Mouse (Mus musculus): ENCODE measurements around the gene Cdh23. TPM values are rescaled to one million over a fixed set of nuclear protein-coding genes. Genes with fewer than 3 reads are reported as not detected.
A peak's percentile ranks its signal among the peaks of the same experiment; 100 is the strongest.

Gene Cdh23
- total and polyA plus RNA-seq, 2 experiments from 2014 or later, result 1.9 to 13.1 TPM

DNA sequence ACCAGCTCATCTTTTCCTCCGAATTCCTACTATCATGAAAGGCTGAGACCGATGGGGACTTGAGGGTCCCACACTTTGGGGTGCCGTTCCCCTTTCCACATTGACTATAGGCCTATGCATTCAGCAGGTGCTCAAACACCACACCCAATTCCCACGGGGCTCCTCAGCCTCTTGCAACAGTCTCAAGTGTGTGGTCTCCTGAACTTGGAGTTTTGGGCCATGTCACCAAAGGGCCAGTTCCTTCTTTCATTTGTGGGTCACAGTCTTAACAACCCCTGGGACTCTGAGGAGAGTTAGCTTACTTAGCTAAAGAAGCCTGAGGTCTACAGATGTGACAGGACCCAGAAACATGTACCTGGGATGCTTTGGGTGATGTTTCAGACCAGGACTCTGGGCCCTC lies 380.1 kb downstream of the Cdh23 start:
- no peak for ATAC-seq
- Histone ChIP-seq H3K4me1 (ENCODE audit: insufficient read depth) (no peaks in the 10 kb centered on the region), H3K4me2 (ENCODE audit: low read depth) (no peak overlapping the region), H3K9ac (no peak overlapping the region), H3K36me3 (ENCODE audit: insufficient read depth) (no peaks in the 10 kb centered on the region), H3K9me3 (ENCODE audit: low read length) (no peaks in the 10 kb centered on the region), H3K4me3 (ENCODE audit: low read depth, low read length) (no peak overlapping the region), H3K27me3 (ENCODE audit: insufficient read depth, low read length) (no peaks in the 10 kb centered on the region), H3K27ac (ENCODE audit: low read depth, low read length) (no peak overlapping the region)
- DNase-seq, result no peak
- TF ChIP-seq CTCF (IDR thresholded peaks at IDR 0.05; ENCODE audit: low read depth), result no peak
- WGBS, result 94% methylated on average over 4 of the region's 4 CpGs

DNA sequence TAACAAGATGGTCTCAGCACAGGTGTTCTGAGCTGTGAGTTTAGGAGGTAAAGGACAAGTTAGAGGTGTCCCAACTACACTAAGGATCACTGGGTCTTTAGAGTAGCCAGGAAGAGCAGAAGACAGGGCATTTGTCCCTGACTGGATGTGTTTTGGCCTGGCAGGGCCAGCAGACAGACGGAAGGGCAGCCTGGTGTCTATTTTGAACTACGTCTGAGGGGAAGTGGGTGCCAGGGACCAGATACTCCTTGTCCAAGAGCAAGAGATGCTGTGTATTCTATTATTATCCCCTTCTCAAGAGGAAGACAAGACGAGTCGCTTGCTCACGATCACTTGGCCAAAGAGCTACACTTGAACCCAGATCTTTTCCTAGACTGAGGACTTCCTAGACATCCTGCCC lies 382.7 kb downstream of the Cdh23 start:
- no peaks in the 10 kb centered on the region for H3K36me3 ChIP-seq (ENCODE audit: insufficient read depth)
- no peak for ATAC-seq
- no peaks in the 10 kb centered on the region for H3K9me3 ChIP-seq (ENCODE audit: low read length)
- no peak for DNase-seq
- no peak overlapping the region for H3K4me3 ChIP-seq (ENCODE audit: low read depth, low read length)
- H3K4me1 ChIP-seq (ENCODE audit: insufficient read depth), result no peaks in the 10 kb centered on the region
- no peak overlapping the region for H3K4me2 ChIP-seq (ENCODE audit: low read depth)
- no peak overlapping the region for H3K27ac ChIP-seq (ENCODE audit: low read depth, low read length)
- H3K27me3 ChIP-seq (ENCODE audit: insufficient read depth, low read length), result no peaks in the 10 kb centered on the region
- WGBS, result 92% methylated on average over 5 of the region's 5 CpGs
- TF ChIP-seq CTCF (IDR thresholded peaks at IDR 0.05; ENCODE audit: low read depth), result no peak
- H3K9ac ChIP-seq, result no peak overlapping the region

DNA sequence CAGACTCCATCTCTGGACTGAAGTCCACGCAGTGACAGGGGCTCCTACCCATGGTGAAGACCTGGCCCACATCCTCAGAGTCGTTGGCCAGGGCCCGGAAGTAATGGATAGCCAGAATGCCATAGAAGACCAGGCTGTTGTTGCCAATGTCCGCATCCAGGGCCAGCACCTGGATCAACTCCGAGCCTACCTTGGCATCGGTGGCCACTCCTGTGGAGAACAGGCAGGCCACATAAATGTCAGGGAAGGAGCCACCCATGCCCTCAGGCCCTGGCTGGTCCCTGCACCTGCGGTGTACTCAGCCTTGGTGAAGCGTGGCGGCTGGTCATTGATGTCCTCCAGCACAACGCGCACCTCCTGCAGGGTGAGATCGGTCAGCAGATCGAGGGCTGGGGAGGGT lies 385.7 kb downstream of the Cdh23 start:
- no peaks in the 10 kb centered on the region for H3K9me3 ChIP-seq (ENCODE audit: low read length)
- no peak for ATAC-seq
- H3K4me3 ChIP-seq (ENCODE audit: low read depth, low read length), result no peak overlapping the region
- no peaks in the 10 kb centered on the region for H3K4me1 ChIP-seq (ENCODE audit: insufficient read depth)
- 90% methylated on average over 13 of the region's 13 CpGs for WGBS
- H3K4me2 ChIP-seq (ENCODE audit: low read depth), result no peak overlapping the region
- no peak overlapping the region for H3K9ac ChIP-seq
- DNase-seq, result no peak
- no peaks in the 10 kb centered on the region for H3K27me3 ChIP-seq (ENCODE audit: insufficient read depth, low read length)
- H3K27ac ChIP-seq (ENCODE audit: low read depth, low read length), result no peak overlapping the region
- no peaks in the 10 kb centered on the region for H3K36me3 ChIP-seq (ENCODE audit: insufficient read depth)
- TF ChIP-seq CTCF (IDR thresholded peaks at IDR 0.05; ENCODE audit: low read depth), result no peak

DNA sequence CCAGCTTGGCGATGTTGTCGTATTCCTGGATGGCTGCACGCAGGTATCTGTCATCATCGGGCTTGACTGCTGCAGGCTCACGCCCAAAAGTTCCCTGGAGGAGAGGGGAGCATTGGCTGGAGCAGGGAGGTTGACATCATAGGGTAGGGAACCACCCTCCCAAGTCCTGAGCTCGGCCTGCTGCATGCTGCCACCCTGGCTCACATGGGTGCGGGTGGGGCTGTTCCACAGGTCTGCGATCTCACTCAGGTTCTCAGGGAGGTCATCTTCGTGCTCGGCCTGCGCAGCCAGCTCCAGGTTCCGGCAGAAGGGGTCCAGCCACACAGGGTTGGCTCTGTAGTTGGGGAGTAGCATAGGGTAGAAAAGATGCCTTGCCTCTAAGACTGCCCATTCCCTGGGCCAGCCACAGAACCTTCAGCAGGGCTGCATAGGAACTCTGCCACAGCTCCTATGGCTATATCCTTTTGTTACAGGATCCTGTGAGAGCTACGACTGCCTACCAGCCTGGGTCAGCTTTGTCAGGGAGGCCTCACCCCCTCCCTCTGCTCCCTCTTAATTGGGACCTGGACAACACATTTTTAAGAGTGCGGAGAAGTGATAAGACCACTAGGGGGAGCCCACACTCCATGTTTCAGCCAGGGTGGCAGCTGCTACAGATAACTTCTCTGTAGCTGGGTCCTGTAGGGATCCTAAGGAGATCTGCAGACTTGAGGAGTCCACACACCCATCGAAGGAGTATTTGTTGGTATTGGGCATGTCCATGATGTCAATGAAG lies 391.2 kb downstream of the Cdh23 start:
- ATAC-seq, result peak; percentile 94
- no peaks in the 10 kb centered on the region for H3K27me3 ChIP-seq (ENCODE audit: insufficient read depth, low read length)
- peak; percentile 90 for DNase-seq
- H3K27ac ChIP-seq (ENCODE audit: low read depth, low read length), result no peak overlapping the region
- H3K4me3 ChIP-seq (ENCODE audit: low read depth, low read length), result no peak overlapping the region
- WGBS, result 63% methylated on average over 15 of the region's 15 CpGs
- no peaks in the 10 kb centered on the region for H3K9me3 ChIP-seq (ENCODE audit: low read length)
- peaks cover 32% of the 10 kb centered on the region for H3K36me3 ChIP-seq (ENCODE audit: insufficient read depth)
- peak; percentile 95 for TF ChIP-seq CTCF (IDR thresholded peaks at IDR 0.05; ENCODE audit: low read depth)
- H3K4me2 ChIP-seq (ENCODE audit: low read depth), result no peak overlapping the region
- H3K4me1 ChIP-seq (ENCODE audit: insufficient read depth), result no peaks in the 10 kb centered on the region
- no peak overlapping the region for H3K9ac ChIP-seq

DNA sequence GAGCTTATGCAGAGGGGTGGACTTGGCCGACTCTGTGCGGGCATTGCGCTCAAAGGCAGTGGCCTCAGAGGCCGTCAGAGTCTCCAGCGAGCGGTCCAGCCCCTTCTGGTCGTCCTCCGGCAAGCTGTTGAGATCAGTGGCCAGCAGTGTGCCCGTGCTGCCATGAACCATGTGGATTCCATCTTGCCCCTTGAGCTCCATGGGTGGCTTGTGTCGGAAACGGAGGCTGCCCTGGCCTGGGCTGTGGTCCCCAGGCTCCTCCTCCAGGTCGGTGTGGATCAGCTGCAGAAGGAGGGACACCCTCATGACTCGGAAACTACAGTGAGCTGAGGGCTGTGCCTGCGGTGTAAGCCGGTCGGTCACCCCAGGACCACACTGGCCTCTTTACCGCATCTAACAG lies 392.9 kb downstream of the Cdh23 start:
- Histone ChIP-seq H3K27me3 (ENCODE audit: insufficient read depth, low read length) (no peaks in the 10 kb centered on the region), H3K27ac (ENCODE audit: low read depth, low read length) (no peak overlapping the region), H3K36me3 (ENCODE audit: insufficient read depth) (peaks cover 49% of the 10 kb centered on the region), H3K4me2 (ENCODE audit: low read depth) (no peak overlapping the region), H3K4me1 (ENCODE audit: insufficient read depth) (no peaks in the 10 kb centered on the region), H3K9me3 (ENCODE audit: low read length) (no peaks in the 10 kb centered on the region), H3K9ac (no peak overlapping the region), H3K4me3 (ENCODE audit: low read depth, low read length) (no peak overlapping the region)
- DNase-seq (no peak), ATAC-seq (no peak)
- WGBS, result 82% methylated on average over 17 of the region's 17 CpGs
- no peak for TF ChIP-seq CTCF (IDR thresholded peaks at IDR 0.05; ENCODE audit: low read depth)

DNA sequence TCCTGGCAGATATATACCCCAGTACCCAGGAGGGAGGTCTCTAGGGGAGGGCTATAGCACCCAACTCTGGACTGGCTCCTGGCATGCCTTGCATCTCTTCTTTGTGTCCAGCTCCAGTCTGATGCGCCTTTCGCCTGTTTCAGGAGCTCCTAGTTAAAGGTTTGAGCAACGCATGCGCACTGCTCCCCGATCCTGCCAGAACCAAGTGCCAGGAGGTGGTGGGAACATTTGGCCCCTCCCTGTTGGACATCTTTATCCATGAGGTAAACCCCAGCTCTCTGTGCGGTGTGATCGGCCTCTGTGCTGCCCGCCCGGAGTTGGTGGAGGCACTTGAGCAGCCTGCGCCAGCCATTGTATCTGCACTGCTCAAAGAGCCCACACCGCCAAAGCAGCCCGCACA lies 396.7 kb downstream of the Cdh23 start:
- H3K27ac ChIP-seq (ENCODE audit: low read depth, low read length), result no peak overlapping the region
- no peak overlapping the region for H3K9ac ChIP-seq
- H3K4me3 ChIP-seq (ENCODE audit: low read depth, low read length), result no peak overlapping the region
- 92% methylated on average over 12 of the region's 12 CpGs for WGBS
- H3K27me3 ChIP-seq (ENCODE audit: insufficient read depth, low read length), result no peaks in the 10 kb centered on the region
- TF ChIP-seq CTCF (IDR thresholded peaks at IDR 0.05; ENCODE audit: low read depth), result no peak
- H3K4me2 ChIP-seq (ENCODE audit: low read depth), result no peak overlapping the region
- H3K4me1 ChIP-seq (ENCODE audit: insufficient read depth), result no peaks in the 10 kb centered on the region
- DNase-seq (no peak), ATAC-seq (no peak)
- H3K9me3 ChIP-seq (ENCODE audit: low read length), result no peaks in the 10 kb centered on the region
- H3K36me3 ChIP-seq (ENCODE audit: insufficient read depth), result peaks cover 76% of the 10 kb centered on the region

DNA sequence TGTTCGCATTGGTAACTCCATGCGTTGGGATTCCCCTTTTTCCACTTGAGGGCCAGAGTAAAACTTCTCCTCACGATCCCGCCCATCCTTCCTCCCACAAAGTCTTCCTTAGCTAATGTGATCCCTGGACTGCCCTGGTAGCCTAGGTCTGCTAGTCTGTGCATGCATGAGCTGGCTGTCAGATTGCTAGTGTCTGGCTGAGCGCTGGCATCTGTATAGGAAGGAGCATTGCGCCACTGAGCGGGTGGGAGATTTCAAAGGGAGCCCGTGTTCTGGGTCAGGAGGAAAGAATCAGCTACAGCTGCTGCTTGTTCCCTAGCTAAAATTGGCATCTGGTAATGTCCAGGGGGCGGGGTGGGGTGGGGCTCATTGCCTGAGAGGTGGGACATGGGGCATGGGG lies 400.3 kb downstream of the Cdh23 start:
- no peak for DNase-seq

More for the DNA sequence above, 400.3 kb downstream of the Cdh23 start:
- Histone ChIP-seq H3K27me3 (ENCODE audit: insufficient read depth, low read length) (no peaks in the 10 kb centered on the region), H3K4me2 (ENCODE audit: low read depth) (no peak overlapping the region), H3K9ac (no peak overlapping the region), H3K27ac (ENCODE audit: low read depth, low read length) (no peak overlapping the region), H3K36me3 (ENCODE audit: insufficient read depth) (peaks cover 82% of the 10 kb centered on the region), H3K4me3 (ENCODE audit: low read depth, low read length) (no peak overlapping the region), H3K4me1 (ENCODE audit: insufficient read depth) (no peaks in the 10 kb centered on the region), H3K9me3 (ENCODE audit: low read length) (no peaks in the 10 kb centered on the region)
- 76% methylated on average over 9 of the region's 9 CpGs for whole genome bisulfite sequencing
- ATAC-seq, result no peak
- TF ChIP-seq CTCF (IDR thresholded peaks at IDR 0.05; ENCODE audit: low read depth), result no peak

All from forebrain, postnatal 0 days (tissue).